Mouse (Mus musculus): Measurements from ENCODE around the gene Dus4l. TPM values are rescaled to one million over a fixed set of nuclear protein-coding genes. Genes with fewer than 3 reads are reported as not detected.

Gene Dus4l
- total RNA-seq (2018; cell fraction: chromatin; rRNA removed), result 10 to 100 TPM in 2 of 26 experiments, 1 to 10 TPM in 19, under 1 TPM in 4, not detected in 1; 0.50 to 16.8 (median 3.3) TPM
- 1 to 10 TPM in 23 of 26 experiments, under 1 TPM in 3; 0.33 to 4.7 (median 1.7) TPM for total RNA-seq (2018; cell fraction: cytosol; rRNA removed)
- total RNA-seq (2018; cell fraction: nucleus; rRNA removed), result 10 to 100 TPM in 1 of 26 experiments, 1 to 10 TPM in 19, under 1 TPM in 3, not detected in 3; 0.92 to 19.6 (median 3.6) TPM
- polyA plus RNA-seq (2018), result 1.2 to 5.9 TPM (median 2.4 TPM) in 3 replicates

- peak within 1 kb of the TSS; percentile 44 for H3K27ac ChIP-seq
- 1% methylated on average over 44 of the region's 47 CpGs for WGBS (ENCODE audit: missing documents)
- H3K36me3 ChIP-seq (ENCODE audit: inconsistent target), result no peaks in the 10 kb centered on the region
- peak within 1 kb of the TSS; percentile 87 for H3K4me3 ChIP-seq (ENCODE audit: inconsistent target)
- peaks cover 39% of the 10 kb centered on the region; the same call in 1 of the 2 replicates for H3K79me2 ChIP-seq (ENCODE audit: inconsistent target)
These were observed at the start of gene Dus4l, which contains the start of gene Cog5 for GRCm38 (mm10) chr12:31654197-31654964. Gene Dus4l (minus strand): TSS chr12:31654826. Gene Cog5 (plus strand): TSS chr12:31654869.

DNA sequence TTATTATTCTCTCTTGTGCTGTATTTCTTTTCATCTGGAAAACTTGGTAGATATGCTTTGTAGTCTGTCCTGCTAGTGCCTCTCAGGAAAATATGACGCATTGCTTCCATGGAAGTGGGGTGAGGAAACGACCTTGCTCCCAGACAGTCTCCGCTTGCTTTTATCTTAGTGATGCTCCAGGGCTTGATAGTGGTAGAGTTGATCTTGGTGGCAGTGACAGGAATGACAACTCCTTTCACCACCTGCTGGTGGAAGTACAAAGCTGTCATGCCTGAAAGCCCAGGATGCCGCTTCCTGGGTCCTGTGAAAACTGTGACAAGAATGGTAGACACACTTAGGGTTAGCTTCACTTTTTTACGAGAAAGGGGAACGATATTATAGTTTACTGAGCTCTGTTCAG lies 49.3 kb upstream of the Dus4l start:
- H3K27ac ChIP-seq, result no peak overlapping the region
- H3K79me2 ChIP-seq (ENCODE audit: inconsistent target), result no peaks in the 10 kb centered on the region
- no peak overlapping the region for H3K4me3 ChIP-seq (ENCODE audit: inconsistent target)
- no peaks in the 10 kb centered on the region for H3K36me3 ChIP-seq (ENCODE audit: inconsistent target)
- 94% methylated on average over 6 of the region's 6 CpGs for WGBS (ENCODE audit: missing documents)

DNA sequence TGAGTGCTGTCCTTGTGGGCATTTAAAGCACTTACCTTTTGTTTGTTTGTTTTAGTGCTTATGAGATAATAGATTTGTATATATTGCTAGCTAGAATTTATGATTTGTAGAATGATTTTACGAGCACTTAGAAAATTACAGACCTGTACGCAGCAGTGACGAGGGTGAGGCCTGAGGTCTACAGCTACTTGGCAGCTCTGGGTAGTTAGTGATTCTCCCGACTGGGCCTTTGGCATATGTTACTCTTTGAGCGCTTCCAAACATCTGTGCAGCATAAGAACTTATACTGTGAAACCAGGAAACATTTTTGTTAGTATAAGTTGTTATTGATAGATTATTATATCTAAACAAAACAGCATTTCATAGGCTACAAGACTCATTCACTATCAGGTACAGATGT lies 46.8 kb upstream of the Dus4l start:
- H3K4me3 ChIP-seq (ENCODE audit: inconsistent target), result no peak overlapping the region
- H3K27ac ChIP-seq, result no peak overlapping the region
- H3K36me3 ChIP-seq (ENCODE audit: inconsistent target), result no peaks in the 10 kb centered on the region
- WGBS (ENCODE audit: missing documents), result 95% methylated on average over 5 of the region's 5 CpGs
- no peaks in the 10 kb centered on the region for H3K79me2 ChIP-seq (ENCODE audit: inconsistent target)

DNA sequence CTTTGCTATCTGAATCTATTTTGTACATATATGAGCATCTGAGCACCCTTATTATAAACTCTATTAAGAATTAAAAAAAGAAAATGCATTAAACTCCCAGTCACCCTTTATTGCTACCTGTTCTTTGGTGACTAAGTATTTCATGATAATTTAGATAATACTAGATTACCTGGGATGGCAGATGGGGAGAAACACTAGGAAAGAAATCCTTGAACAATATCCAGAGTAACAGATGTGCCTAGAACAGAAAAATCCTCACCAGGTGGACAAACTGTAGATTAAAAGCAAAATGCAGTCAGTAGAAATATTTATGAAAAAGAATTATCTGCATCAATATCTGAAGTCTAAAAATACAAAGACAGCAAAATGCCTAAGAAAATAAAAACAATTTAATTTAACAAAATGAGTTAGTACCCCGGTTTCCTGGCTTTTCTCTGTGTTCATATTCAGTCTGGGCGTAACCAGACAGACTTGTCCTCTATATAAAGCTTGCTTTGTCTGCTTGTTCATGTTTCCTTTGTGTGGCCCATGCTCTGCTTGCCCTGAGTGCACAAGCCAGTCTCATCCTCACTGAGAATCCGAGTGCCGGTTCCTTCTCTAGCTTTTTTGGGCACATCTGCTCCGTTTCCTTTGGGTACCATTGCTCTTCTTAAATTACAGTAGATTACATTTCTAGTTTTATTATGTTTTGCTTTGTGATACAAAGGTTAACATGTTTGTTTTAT lies 46.2 kb upstream of the Dus4l start:
- WGBS (ENCODE audit: missing documents), result 95% methylated on average over 5 of the region's 5 CpGs

GRCm38 (mm10) chr12:31693278-31693677 lies 38.7 kb upstream of the Dus4l start:
- WGBS (ENCODE audit: missing documents), result 100% methylated on average over 1 of the region's 1 CpGs
- H3K79me2 ChIP-seq (ENCODE audit: inconsistent target), result no peaks in the 10 kb centered on the region
- H3K4me3 ChIP-seq (ENCODE audit: inconsistent target), result no peak overlapping the region
- no peaks in the 10 kb centered on the region for H3K36me3 ChIP-seq (ENCODE audit: inconsistent target)
- no peak overlapping the region for H3K27ac ChIP-seq

More for the DNA sequence above, 46.2 kb upstream of the Dus4l start:
- H3K36me3 ChIP-seq (ENCODE audit: inconsistent target), result no peaks in the 10 kb centered on the region
- H3K4me3 ChIP-seq (ENCODE audit: inconsistent target), result no peak overlapping the region
- no peak overlapping the region for H3K27ac ChIP-seq
- H3K79me2 ChIP-seq (ENCODE audit: inconsistent target), result no peaks in the 10 kb centered on the region

DNA sequence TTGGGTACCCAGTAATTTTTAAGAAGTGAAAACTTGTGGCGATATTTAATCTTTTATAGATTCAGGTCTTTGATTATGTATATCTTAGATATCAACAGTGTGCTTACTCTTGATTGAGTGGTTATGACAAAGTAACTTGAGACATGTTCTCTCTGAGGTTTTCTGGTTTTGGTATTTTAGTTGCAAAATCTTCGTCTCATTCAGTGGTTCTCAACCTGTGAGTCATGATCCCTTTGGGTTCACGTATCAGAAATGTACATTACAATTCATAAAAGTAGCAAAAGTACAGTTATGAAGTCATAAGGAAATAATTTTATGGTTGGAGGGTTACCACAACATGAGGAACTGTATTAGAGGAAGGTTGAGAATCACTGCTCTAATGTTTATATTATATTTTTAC lies 32.1 kb upstream of the Dus4l start:
- H3K27ac ChIP-seq, result no peak overlapping the region
- no peak overlapping the region for H3K4me3 ChIP-seq (ENCODE audit: inconsistent target)
- H3K36me3 ChIP-seq (ENCODE audit: inconsistent target), result 0 out of 2 replicates have a peak, but pooled peaks cover 4% of the 10 kb centered on the region
- no peaks in the 10 kb centered on the region for H3K79me2 ChIP-seq (ENCODE audit: inconsistent target)
- WGBS (ENCODE audit: missing documents), result 80% methylated on average over 3 of the region's 3 CpGs

DNA sequence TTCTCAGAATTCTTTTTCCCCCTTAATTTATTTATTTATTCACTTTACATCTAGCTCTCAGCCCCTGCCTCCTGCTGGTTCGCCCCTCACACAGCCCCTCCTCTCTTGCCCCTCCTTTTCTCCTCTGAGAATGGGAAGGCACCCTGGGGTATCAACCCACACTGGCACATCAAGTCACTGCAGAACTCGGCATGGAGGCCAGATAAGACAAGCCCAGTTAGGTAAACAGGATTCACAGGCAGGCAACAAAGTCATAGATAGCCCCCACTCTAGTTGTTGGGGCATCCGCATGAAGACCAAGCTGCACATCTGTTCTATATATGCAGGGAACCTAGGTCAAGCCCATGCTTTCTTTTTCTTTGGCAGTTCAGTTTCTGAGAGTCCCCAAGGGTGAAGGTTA lies 12.6 kb upstream of the Dus4l start:
- H3K27ac ChIP-seq, result no peak overlapping the region
- H3K4me3 ChIP-seq (ENCODE audit: inconsistent target), result no peak overlapping the region
- peaks cover 18% of the 10 kb centered on the region for H3K36me3 ChIP-seq (ENCODE audit: inconsistent target)
- no peaks in the 10 kb centered on the region for H3K79me2 ChIP-seq (ENCODE audit: inconsistent target)
- WGBS (ENCODE audit: missing documents), result 88% methylated on average over 3 of the region's 3 CpGs

GRCm38 (mm10) chr12:31665999-31666398 lies 11.4 kb upstream of the Dus4l start:
- Histone ChIP-seq H3K4me3 (ENCODE audit: inconsistent target) (no peak overlapping the region), H3K36me3 (ENCODE audit: inconsistent target) (peaks cover 16% of the 10 kb centered on the region), H3K79me2 (ENCODE audit: inconsistent target) (no peaks in the 10 kb centered on the region), H3K27ac (no peak overlapping the region)
- 89% methylated on average over 6 of the region's 6 CpGs for WGBS (ENCODE audit: missing documents)

GRCm38 (mm10) chr12:31656841-31657240 lies 2.2 kb upstream of the Dus4l start:
- WGBS (ENCODE audit: missing documents), result 100% methylated on average over 2 of the region's 2 CpGs
- no peaks in the 10 kb centered on the region for H3K36me3 ChIP-seq (ENCODE audit: inconsistent target)
- H3K4me3 ChIP-seq (ENCODE audit: inconsistent target), result no peak overlapping the region
- peaks cover 39% of the 10 kb centered on the region; the same call in 1 of the 2 replicates for H3K79me2 ChIP-seq (ENCODE audit: inconsistent target)
- H3K27ac ChIP-seq, result no peak overlapping the region

DNA sequence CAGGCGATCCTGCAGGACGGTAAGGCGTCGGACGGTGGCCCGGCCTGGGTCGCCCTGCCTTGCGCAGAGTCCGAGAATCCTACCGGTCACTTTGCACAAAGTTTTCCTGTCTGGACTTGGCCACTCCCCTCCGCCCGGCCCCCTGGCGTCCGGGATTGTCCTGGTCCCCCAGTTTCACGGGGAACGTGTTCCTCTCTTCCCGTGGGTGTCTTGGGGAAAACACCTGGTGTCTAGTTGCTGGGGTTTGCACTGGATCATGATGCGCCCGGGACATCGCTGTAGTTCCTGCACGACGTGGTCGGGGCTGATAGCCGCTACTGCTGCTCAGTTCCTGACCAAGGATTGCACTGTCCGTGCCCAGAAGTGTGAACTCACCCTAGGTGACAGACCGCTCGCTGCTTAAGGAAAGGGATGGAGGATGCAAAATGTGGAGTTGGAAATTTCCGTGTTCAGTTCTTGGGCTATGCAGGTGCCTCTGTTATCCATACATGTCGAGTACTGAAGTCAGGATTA lies 395 bp upstream of the Dus4l start:
- Histone ChIP-seq H3K36me3 (ENCODE audit: inconsistent target) (no peaks in the 10 kb centered on the region), H3K79me2 (ENCODE audit: inconsistent target) (peaks cover 39% of the 10 kb centered on the region; the same call in 1 of the 2 replicates), H3K27ac (peak overlapping the region; percentile 44), H3K4me3 (ENCODE audit: inconsistent target) (peak overlapping the region; percentile 87)
- under 1% methylated on average over 29 of the region's 29 CpGs for WGBS (ENCODE audit: missing documents)

DNA sequence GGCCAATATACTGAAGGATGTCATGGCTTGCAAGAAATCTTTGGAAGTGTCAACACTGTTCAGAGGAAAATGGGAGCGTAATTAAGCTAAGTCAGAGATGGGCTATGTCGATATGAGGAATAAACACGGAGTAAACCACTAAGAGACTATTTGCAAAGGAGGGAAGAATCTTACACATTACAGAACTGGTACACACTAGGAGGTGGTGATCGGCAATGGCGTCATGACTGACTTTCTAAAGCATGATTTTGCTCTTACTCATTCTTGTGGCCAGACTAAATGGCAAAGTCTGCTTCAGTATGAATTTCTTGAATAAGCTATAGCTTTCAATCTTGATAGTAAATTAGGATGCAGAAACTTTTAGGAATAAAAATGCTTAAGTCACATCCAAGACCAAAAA lies 1.0 kb downstream of the Dus4l start:
- WGBS (ENCODE audit: missing documents), result 61% methylated on average over 5 of the region's 5 CpGs
- no peaks in the 10 kb centered on the region for H3K36me3 ChIP-seq (ENCODE audit: inconsistent target)
- peaks cover 37% of the 10 kb centered on the region; the same call in 1 of the 2 replicates for H3K79me2 ChIP-seq (ENCODE audit: inconsistent target)
- no peak overlapping the region for H3K27ac ChIP-seq
- peak overlapping the region; percentile 87; the same call in 1 of the 2 replicates for H3K4me3 ChIP-seq (ENCODE audit: inconsistent target)

DNA sequence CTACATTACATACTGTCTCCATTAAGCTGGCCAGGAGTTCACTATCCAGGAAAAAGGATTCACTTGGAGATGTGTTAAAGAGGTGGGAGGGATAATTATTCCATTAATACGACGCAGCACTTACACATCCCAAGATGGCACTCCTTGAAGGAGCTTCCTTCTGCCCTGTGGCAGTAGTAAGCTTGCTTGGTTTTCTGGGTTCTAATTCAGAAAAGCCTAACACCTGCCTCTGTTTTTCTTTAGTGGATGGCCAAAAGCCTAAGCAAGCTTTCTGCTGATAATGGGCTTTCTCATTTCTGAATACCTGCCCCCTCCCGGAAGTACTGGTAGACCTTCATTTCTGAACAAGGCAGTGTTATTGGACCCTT lies 19.4 kb downstream of the Dus4l start:
- Histone ChIP-seq H3K36me3 (ENCODE audit: inconsistent target) (no peaks in the 10 kb centered on the region), H3K79me2 (ENCODE audit: inconsistent target) (no peaks in the 10 kb centered on the region), H3K4me3 (ENCODE audit: inconsistent target) (no peak overlapping the region), H3K27ac (no peak overlapping the region)
- 85% methylated on average over 3 of the region's 3 CpGs for WGBS (ENCODE audit: missing documents)

DNA sequence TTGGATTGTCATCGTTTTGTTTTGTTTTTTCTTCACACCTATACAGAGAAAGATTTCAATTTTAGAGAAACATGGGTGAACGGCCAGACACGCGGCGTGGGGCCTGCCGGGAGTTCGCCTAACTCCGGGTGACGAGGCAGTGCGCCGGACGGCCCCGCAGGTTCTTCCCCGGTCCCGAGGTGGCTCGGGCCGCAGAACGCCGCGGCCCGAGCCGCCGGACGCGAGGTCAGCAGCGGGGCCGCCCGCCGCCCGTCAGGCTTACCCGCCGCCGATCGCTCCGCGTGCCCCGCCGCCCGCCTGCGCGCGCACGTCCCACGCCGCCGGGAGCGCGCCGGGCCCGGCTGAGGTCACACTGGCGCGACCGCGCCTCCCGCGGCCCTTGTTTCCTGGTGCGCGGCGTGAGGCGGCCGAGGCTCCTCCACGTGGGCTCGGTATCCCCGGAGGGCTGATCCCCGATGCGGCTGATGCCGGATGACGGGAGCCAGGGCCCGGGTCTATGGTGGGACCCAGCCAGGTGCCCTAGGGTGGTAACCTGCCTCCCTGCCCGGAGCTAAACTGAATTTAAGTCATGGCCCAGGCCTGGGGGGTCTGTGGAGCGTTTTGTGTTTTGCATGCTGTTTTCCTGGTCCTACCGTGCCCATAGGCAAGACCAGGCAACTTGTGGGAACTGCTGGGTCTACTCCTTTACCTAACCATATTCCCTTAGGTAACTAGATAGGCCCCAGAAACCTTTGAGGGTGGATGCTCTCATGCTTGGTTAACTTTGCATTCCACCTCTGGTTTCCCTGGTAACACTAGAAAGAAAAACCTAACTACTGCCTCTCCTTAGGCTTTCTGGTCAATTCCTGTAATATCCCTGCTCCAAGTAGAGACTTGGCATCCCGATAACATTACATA lies 20.0 kb downstream of the Dus4l start, which contains the start of gene Bcap29:
Gene Bcap29, minus strand, starts transcription at position 316 of the 897 bp plus-strand sequence.
- peak within 1 kb of the TSS; percentile 33 for H3K27ac ChIP-seq
- H3K36me3 ChIP-seq (ENCODE audit: inconsistent target), result no peaks in the 10 kb centered on the region
- no peaks in the 10 kb centered on the region for H3K79me2 ChIP-seq (ENCODE audit: inconsistent target)
- 2% methylated on average over 72 of the region's 73 CpGs for WGBS (ENCODE audit: missing documents)
- H3K4me3 ChIP-seq (ENCODE audit: inconsistent target), result peak within 1 kb of the TSS; percentile 71

GRCm38 (mm10) chr12:31633970-31634342 lies 20.7 kb downstream of the Dus4l start:
- Histone ChIP-seq H3K36me3 (ENCODE audit: inconsistent target) (no peaks in the 10 kb centered on the region), H3K79me2 (ENCODE audit: inconsistent target) (no peaks in the 10 kb centered on the region), H3K27ac (peak overlapping the region; percentile 33), H3K4me3 (ENCODE audit: inconsistent target) (peak overlapping the region; percentile 71)
- WGBS (ENCODE audit: missing documents), result under 1% methylated on average over 13 of the region's 13 CpGs
